Mouse (Mus musculus): ENCODE results near the gene Pax2.

DNA sequence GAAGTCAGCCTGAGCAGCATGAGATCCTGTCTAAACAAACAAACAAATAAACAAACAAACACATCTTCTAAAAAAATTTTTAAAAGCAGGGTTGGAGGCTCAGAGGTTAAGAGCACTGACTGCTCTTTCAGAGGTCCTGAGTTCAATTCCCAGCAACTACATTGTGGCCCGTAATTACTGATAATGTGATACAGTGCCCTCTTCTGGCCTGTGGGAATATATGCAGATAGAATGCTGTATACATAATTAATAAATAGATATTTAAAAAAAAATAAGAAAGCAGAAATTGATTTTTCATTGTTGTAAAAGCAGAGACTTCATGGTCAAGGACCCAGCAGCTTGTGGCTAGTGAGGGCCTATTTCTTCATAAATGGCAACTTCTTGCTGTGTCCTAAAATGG lies 119.9 kb downstream of the Pax2 start:
- no peak for TF ChIP-seq ETS1 (conservative IDR thresholded peaks at IDR 0.05; ENCODE audit: low read depth, low read length)
- no peak for TF ChIP-seq POLR2A (IDR thresholded peaks at IDR 0.05; ENCODE audit: low read depth, low read length)
- TF ChIP-seq ELF1 (IDR thresholded peaks at IDR 0.05; ENCODE audit: low read depth, low read length) = no peak
- TF ChIP-seq UBTF (IDR thresholded peaks at IDR 0.05; ENCODE audit: low read depth, low read length) = no peak
- TF ChIP-seq ZC3H11A (IDR thresholded peaks at IDR 0.05; ENCODE audit: low read depth, low read length) = no peak
- TF ChIP-seq CTCF (conservative IDR thresholded peaks at IDR 0.05 in 1 of 2, IDR thresholded peaks at IDR 0.05 in 1 of 2; ENCODE audit: low read depth in 2 of 2, low read length in 2 of 2) = peak in 1 of 2 experiments; percentile 34; a peak in 1 of 4 replicates
- TF ChIP-seq NELFE (IDR thresholded peaks at IDR 0.05; ENCODE audit: low read depth, low read length) = no peak
- no peak for TF ChIP-seq ZKSCAN1 (IDR thresholded peaks at IDR 0.05; ENCODE audit: borderline replicate concordance, low read depth, low read length)
- no peak for TF ChIP-seq USF1 (IDR thresholded peaks at IDR 0.05; ENCODE audit: low read depth, low read length)
- TF ChIP-seq ZMIZ1 (IDR thresholded peaks at IDR 0.05; ENCODE audit: low read depth, low read length) = no peak
- TF ChIP-seq RCOR1 (conservative IDR thresholded peaks at IDR 0.05; ENCODE audit: low read depth, low read length) = no peak
- no peak for TF ChIP-seq JUN (IDR thresholded peaks at IDR 0.05; ENCODE audit: insufficient read depth, low read depth, low read length)
- TF ChIP-seq USF2 (conservative IDR thresholded peaks at IDR 0.05; ENCODE audit: low read depth, low read length) = no peak
- no peak for TF ChIP-seq TCF12 (IDR thresholded peaks at IDR 0.05; ENCODE audit: low read depth, low read length)

Data from CH12.LX (cell line).